Mouse (Mus musculus) leukemia stem cell, adult 10-12 weeks (primary cell): ENCODE data around the gene Lama1. TPM values are rescaled to one million over a fixed set of nuclear protein-coding genes. Genes with fewer than 3 reads are reported as not detected.

Source experiments
- polyA plus RNA-seq: library from polyadenylated mRNA; stranded (reverse); fragments of >175 nt; gene quantifications from 2 replicates; pipeline ENCODE4 v1.2.3, GENCODE M21; 2012; ENCODE audit warnings: low replicate concordance

Gene Lama1
- not detected in 2 replicates for polyA plus RNA-seq

DNA sequence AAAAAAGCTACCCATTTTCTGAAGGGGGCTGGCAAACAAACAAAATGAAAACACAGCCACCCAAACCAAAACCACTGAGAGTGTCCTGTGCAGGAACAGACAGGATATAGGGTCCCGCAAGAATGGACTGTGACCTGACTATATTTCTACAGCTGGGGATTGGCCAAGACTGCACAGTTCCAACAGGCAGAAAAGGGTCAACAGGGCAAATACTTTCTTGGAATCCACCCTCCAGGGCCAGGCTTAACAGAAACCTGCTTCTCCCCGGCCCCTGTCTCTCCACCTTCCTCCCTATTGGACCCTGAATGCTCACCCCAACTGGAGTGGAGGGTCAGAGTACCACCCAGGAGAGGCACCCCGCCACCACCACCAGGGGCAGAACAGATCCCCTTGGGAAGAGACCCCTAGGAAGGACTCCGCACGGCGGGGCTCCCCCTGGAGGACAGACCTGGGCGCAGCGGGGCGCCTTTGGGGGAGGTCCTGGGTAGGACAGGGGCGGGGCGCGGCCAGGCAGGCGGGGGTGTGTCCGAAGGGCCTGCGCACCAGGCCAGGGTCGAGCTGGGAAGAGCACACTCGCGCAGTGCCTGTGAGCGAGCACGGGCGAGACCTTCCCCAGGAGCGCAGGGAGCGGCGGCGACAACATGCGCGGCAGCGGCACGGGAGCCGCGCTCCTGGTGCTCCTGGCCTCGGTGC, at the start of gene Lama1:
Gene Lama1 (plus strand): TSS at position 566 of the 693 bp plus-strand sequence.

Other genes starting within 250 kb of the Lama1 start
- gene Lrrc30, start 64.5 kb upstream of the Lama1 start, polyA plus RNA-seq = not detected in 2 replicates